Mouse (Mus musculus) lung, embryonic 14.5 days (tissue): ENCODE measurements around the gene Arfgef2. TPM values are rescaled to one million over a fixed set of nuclear protein-coding genes. Genes with fewer than 3 reads are reported as not detected.

Source experiments
- ATAC-seq: fragments of 200-750 bp; cut with Nextera tagmentation; 2 replicates; pipeline ENCODE4 v1.8.0; 2017; ENCODE audit warnings: mild to moderate bottlenecking, moderate TSS enrichment, moderate library complexity; ENCODE audit not compliant: insufficient read depth
- DNase-seq: peaks from one replicate; pipeline ENCODE4 v3.0.0-alpha.2; 2015
- H3K27ac ChIP-seq: fragments of 300-500 bp; sonication (generic); 2 replicates; pipeline ENCODE4 v1.5.1; 2014; ENCODE audit warnings: low read depth, mild to moderate bottlenecking, moderate library complexity
- H3K27me3 ChIP-seq: fragments of 300-500 bp; sonication (generic); 2 replicates; pipeline ENCODE4 v1.6.1; 2014; ENCODE audit warnings: low read length, control low read depth; ENCODE audit not compliant: insufficient read depth
- H3K36me3 ChIP-seq: fragments of 300-500 bp; sonication (generic); 2 replicates; pipeline ENCODE4 v1.6.1; 2014; ENCODE audit warnings: control low read depth; ENCODE audit not compliant: insufficient read depth
- H3K4me1 ChIP-seq: fragments of 300-500 bp; sonication (generic); 2 replicates; pipeline ENCODE4 v1.6.1; 2014; ENCODE audit warnings: antibody characterized with exemption, control low read depth; ENCODE audit not compliant: insufficient read depth
- H3K4me2 ChIP-seq: fragments of 300-500 bp; sonication (generic); 2 replicates; pipeline ENCODE4 v1.6.1; 2014; ENCODE audit warnings: mild to moderate bottlenecking
- H3K4me3 ChIP-seq: fragments of 300-500 bp; sonication (generic); 2 replicates; pipeline ENCODE4 v1.5.1; 2014; ENCODE audit warnings: low read depth, low read length
- H3K9ac ChIP-seq: fragments of 300-500 bp; sonication (generic); 2 replicates; pipeline ENCODE4 v1.6.1; 2014
- H3K9me3 ChIP-seq: fragments of 300-500 bp; sonication (generic); 2 replicates; pipeline ENCODE4 v1.6.1; 2016; ENCODE audit warnings: low read depth, low read length, control low read depth
- CTCF ChIP-seq: IDR thresholded peaks from 2 replicates; pipeline ENCODE4 v1.5.1; 2016; ENCODE audit warnings: antibody characterized with exemption, low read depth
- WGBS: fragments of 180-500 bp; shearing (Covaris S2); extraction: QIAGEN DNeasy Blood & Tissue Kit; methylation state at CpG from one replicate; pipeline ENCODE4 v1.1.7; 2014; 5-methylcytosine and 5-hydroxymethylcytosine counted together
- polyA plus RNA-seq: library from polyadenylated mRNA; unstranded; fragments of >200 nt; fragmentation: Nextera tagmentation; extraction: Ambion mirVana; gene quantifications from 2 replicates; pipeline ENCODE4 v1.2.1, GENCODE M21; 2014

The Arfgef2 gene
- polyA plus RNA-seq, 1 experiment from 2014 or later, result 6.9 TPM

- 89% methylated on average over 8 of the region's 8 CpGs for WGBS
- DNase-seq (no peak), ATAC-seq (no peak)
- Histone ChIP-seq H3K36me3 (peaks cover 41% of the 10 kb centered on the region), H3K27ac (no peak overlapping the region), H3K9ac (no peak overlapping the region), H3K27me3 (no peaks in the 10 kb centered on the region), H3K4me1 (no peaks in the 10 kb centered on the region), H3K4me2 (no peak overlapping the region), H3K9me3 (no peaks in the 10 kb centered on the region), H3K4me3 (no peak overlapping the region)
- TF ChIP-seq CTCF, result no peak
These were observed 86.8 kb downstream of the Arfgef2 start for GRCm38 (mm10) chr2:166892158-166892680.

GRCm38 (mm10) chr2:166893036-166893435 lies 87.6 kb downstream of the Arfgef2 start:
- WGBS, result 89% methylated on average over 5 of the region's 5 CpGs
- ATAC-seq (no peak), DNase-seq (no peak)
- Histone ChIP-seq H3K4me2 (no peak overlapping the region), H3K27me3 (no peaks in the 10 kb centered on the region), H3K9ac (no peak overlapping the region), H3K36me3 (peaks cover 41% of the 10 kb centered on the region), H3K27ac (no peak overlapping the region), H3K9me3 (no peaks in the 10 kb centered on the region), H3K4me3 (no peak overlapping the region), H3K4me1 (no peaks in the 10 kb centered on the region)
- no peak for TF ChIP-seq CTCF

DNA sequence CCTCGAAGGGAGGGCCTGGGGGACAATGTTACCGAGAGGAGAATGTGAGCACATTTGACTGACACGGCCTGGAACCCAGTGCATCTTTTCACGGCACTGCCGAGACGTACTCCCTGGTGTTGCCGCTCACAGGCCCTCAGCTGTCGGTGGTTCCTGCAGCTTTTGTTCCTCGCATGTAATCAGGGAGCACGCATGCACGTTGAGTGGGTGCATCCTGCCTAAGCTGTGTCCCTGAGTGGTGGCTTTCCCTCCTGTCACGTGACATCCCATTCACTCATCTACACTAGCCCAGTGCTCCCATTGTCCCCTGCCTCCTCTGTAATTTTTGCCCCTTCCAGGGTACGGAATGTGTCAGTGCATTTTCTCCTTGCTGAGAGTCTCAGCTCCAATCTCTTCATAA lies 91.0 kb downstream of the Arfgef2 start:
- no peak for DNase-seq
- no peaks in the 10 kb centered on the region for H3K4me1 ChIP-seq
- WGBS, result 80% methylated on average over 13 of the region's 13 CpGs

DNA sequence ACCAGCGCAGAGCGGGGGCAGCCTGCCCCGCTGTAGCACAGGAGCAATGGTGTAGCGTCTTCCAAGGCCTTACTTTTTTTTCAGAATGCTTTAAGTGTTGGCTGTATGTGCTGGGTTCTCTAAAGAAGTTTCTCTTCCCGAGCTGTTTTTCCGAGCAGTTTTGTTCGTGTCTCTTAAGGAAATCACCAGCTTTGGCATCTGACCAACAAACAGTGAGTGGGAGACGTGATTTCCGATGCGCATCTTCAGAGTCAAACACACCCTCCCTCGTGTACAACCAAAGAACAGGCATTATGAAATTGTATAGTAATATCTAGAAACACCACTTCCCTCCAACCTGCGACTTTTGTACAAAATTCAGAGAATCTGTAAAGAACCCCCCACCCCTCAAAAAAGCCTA lies 91.6 kb downstream of the Arfgef2 start:
- ATAC-seq, result no peak
- peak; percentile 26 for DNase-seq
- H3K9ac ChIP-seq, result no peak overlapping the region
- no peak for TF ChIP-seq CTCF
- H3K4me1 ChIP-seq, result no peaks in the 10 kb centered on the region
- peaks cover 29% of the 10 kb centered on the region for H3K36me3 ChIP-seq
- no peaks in the 10 kb centered on the region for H3K9me3 ChIP-seq
- H3K27me3 ChIP-seq, result no peaks in the 10 kb centered on the region
- no peak overlapping the region for H3K4me2 ChIP-seq
- WGBS, result 80% methylated on average over 12 of the region's 12 CpGs
- no peak overlapping the region for H3K4me3 ChIP-seq
- no peak overlapping the region for H3K27ac ChIP-seq

More for the DNA sequence above, 91.0 kb downstream of the Arfgef2 start:
- Histone ChIP-seq H3K27me3 (no peaks in the 10 kb centered on the region), H3K4me2 (no peak overlapping the region), H3K9me3 (no peaks in the 10 kb centered on the region), H3K4me3 (no peak overlapping the region), H3K36me3 (peaks cover 35% of the 10 kb centered on the region), H3K9ac (no peak overlapping the region), H3K27ac (no peak overlapping the region)
- TF ChIP-seq CTCF, result no peak
- ATAC-seq, result no peak

DNA sequence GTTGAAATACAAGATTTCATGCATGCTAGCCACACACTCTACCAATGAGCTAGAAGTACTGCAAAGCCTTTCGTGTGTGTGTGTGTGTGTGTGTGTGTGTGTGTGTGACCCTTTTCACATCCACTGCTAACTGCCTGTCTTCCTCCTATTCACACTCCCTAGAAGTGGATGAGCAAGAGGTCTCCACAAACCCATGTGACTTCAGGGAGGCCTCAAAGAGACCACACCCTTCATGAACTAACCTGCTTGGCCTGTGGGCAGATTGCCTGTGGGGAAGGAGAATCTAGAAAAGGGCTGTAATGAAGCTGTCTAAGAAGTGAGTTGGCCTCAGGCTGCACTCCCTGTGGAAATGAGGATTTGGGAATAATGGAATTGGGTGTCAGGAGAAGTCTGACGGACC lies 93.8 kb downstream of the Arfgef2 start:
- no peak overlapping the region for H3K4me3 ChIP-seq
- H3K4me1 ChIP-seq, result no peaks in the 10 kb centered on the region
- no peak for ATAC-seq
- no peak for DNase-seq
- no peaks in the 10 kb centered on the region for H3K9me3 ChIP-seq
- H3K27me3 ChIP-seq, result no peaks in the 10 kb centered on the region
- peaks cover 14% of the 10 kb centered on the region; the same call in 1 of the 2 replicates for H3K36me3 ChIP-seq
- 75% methylated on average over 2 of the region's 2 CpGs for WGBS
- no peak overlapping the region for H3K27ac ChIP-seq
- H3K4me2 ChIP-seq, result no peak overlapping the region
- H3K9ac ChIP-seq, result no peak overlapping the region
- TF ChIP-seq CTCF, result no peak

- WGBS, result 61% methylated on average over 3 of the region's 3 CpGs
- Histone ChIP-seq H3K4me1 (no peaks in the 10 kb centered on the region), H3K4me3 (no peak overlapping the region), H3K27me3 (no peaks in the 10 kb centered on the region), H3K9ac (no peak overlapping the region), H3K27ac (no peak overlapping the region), H3K4me2 (no peak overlapping the region), H3K9me3 (no peaks in the 10 kb centered on the region), H3K36me3 (peaks cover 8% of the 10 kb centered on the region; the same call in 1 of the 2 replicates)
- no peak for TF ChIP-seq CTCF
- DNase-seq, result no peak
- no peak for ATAC-seq
These were observed 94.4 kb downstream of the Arfgef2 start for GRCm38 (mm10) chr2:166899746-166900145.

GRCm38 (mm10) chr2:166900792-166901505 lies 95.6 kb downstream of the Arfgef2 start:
- Histone ChIP-seq H3K27me3 (no peaks in the 10 kb centered on the region), H3K9ac (no peak overlapping the region), H3K9me3 (no peaks in the 10 kb centered on the region), H3K4me2 (no peak overlapping the region), H3K4me3 (no peak overlapping the region), H3K27ac (no peak overlapping the region), H3K4me1 (no peaks in the 10 kb centered on the region), H3K36me3 (peaks cover under 1% of the 10 kb centered on the region; the same call in 1 of the 2 replicates)
- 89% methylated on average over 8 of the region's 8 CpGs for WGBS
- no peak for TF ChIP-seq CTCF
- DNase-seq, result no peak
- no peak for ATAC-seq
